Mouse (Mus musculus): ENCODE results near the gene Mogat1. TPM values are rescaled to one million over a fixed set of nuclear protein-coding genes. Genes with fewer than 3 reads are reported as not detected.
"Not testable (repeated sequence)": the region's sequence is repeated elsewhere in the genome, so short reads cannot be mapped to it uniquely, and the experiment has no call there.

Mogat1 gene
- polyA plus RNA-seq, 1 experiment from 2014 or later, result not detected

DNA sequence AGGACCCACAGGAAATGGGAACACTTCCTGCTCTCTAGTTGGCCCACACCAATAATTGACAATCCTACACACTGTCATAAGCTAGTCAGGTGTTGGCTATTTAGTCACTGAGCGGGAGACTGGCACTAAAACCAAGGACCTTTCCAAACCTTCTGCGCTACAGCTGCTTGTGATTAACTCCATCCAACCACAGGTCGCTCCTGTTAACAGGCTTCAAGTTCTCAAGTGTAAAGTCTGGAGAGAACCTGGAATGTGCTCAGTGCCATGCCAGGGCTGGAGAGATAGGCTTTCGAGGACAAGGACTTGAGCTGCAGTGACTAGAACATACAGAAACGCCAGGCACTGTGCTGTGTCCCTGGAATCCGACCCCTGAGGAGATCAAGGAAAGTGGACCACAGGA, 28.4 kb downstream of the Mogat1 start:
- Histone ChIP-seq H3K4me1 (peaks cover 5% of the 10 kb centered on the region; the same call in 1 of the 2 replicates), H3K27ac (no peak overlapping the region), H3K27me3 (peaks cover 4% of the 10 kb centered on the region; the same call in 1 of the 2 replicates), H3K9ac (no peak overlapping the region), H3K4me3 (replicated peaks) (no peak overlapping the region), H3K9me3 (0 out of 2 replicates have a peak, but pooled peaks cover 3% of the 10 kb centered on the region), H3K36me3 (replicated peaks) (no peaks in the 10 kb centered on the region), H3K4me2 (no peak overlapping the region)
- WGBS, result 74% methylated on average over 6 of the region's 6 CpGs
- ATAC-seq (ENCODE audit: low FRiP score), result no peak

GRCm38 (mm10) chr1:78543631-78544030, 32.8 kb downstream of the Mogat1 start:
- H3K4me1 ChIP-seq; H3K36me3 ChIP-seq (replicated peaks); H3K4me3 ChIP-seq (replicated peaks); H3K27me3 ChIP-seq; ATAC-seq (ENCODE audit: low FRiP score); H3K9me3 ChIP-seq; H3K4me2 ChIP-seq; H3K9ac ChIP-seq; H3K27ac ChIP-seq: not testable (repeated sequence)
- WGBS, result 71% methylated on average over 1 of the region's 1 CpGs

- Histone ChIP-seq H3K4me2 (no peak overlapping the region), H3K27ac (no peak overlapping the region), H3K9ac (no peak overlapping the region), H3K4me1 (peaks cover 5% of the 10 kb centered on the region), H3K36me3 (replicated peaks) (no peaks in the 10 kb centered on the region), H3K4me3 (replicated peaks) (no peak overlapping the region), H3K9me3 (0 out of 2 replicates have a peak, but pooled peaks cover 4% of the 10 kb centered on the region), H3K27me3 (no peaks in the 10 kb centered on the region)
- 87% methylated on average over 9 of the region's 9 CpGs for WGBS
- ATAC-seq (ENCODE audit: low FRiP score), result no peak
Measured at GRCm38 (mm10) chr1:78546258-78546657, 35.5 kb downstream of the Mogat1 start.

DNA sequence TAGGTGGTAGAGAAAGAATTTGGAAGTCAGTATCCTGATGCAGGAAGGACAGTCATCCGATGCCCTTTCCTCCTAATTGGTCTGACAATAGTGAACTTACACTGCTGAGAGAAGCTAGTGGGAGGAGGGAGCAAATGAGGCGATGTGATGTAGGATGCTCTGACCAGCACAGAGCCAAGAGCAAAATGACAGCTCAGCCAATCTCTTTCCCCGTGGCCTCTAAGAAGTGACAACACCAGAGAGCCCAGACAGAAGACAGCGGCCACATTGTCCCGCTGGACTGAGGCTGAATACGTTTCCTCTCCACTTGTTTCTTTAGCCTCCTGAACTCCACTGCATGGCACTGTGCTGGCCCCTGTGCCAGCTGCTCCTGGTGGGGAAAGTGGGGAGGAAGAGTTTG, 38.2 kb downstream of the Mogat1 start:
- Histone ChIP-seq H3K36me3 (replicated peaks) (no peaks in the 10 kb centered on the region), H3K9ac (no peak overlapping the region), H3K4me2 (no peak overlapping the region), H3K4me1 (peaks cover 5% of the 10 kb centered on the region), H3K4me3 (replicated peaks) (no peak overlapping the region), H3K9me3 (0 out of 2 replicates have a peak, but pooled peaks cover 2% of the 10 kb centered on the region), H3K27me3 (no peaks in the 10 kb centered on the region), H3K27ac (no peak overlapping the region)
- ATAC-seq (ENCODE audit: low FRiP score), result no peak
- 45% methylated on average over 6 of the region's 6 CpGs for WGBS

- Histone ChIP-seq H3K4me3 (replicated peaks) (no peak overlapping the region), H3K4me2 (no peak overlapping the region), H3K27me3 (no peaks in the 10 kb centered on the region), H3K36me3 (replicated peaks) (no peaks in the 10 kb centered on the region), H3K4me1 (peaks cover 2% of the 10 kb centered on the region), H3K9me3 (no peaks in the 10 kb centered on the region), H3K9ac (no peak overlapping the region), H3K27ac (no peak overlapping the region)
- ATAC-seq (ENCODE audit: low FRiP score), result no peak
- WGBS, result 83% methylated on average over 8 of the region's 8 CpGs
Measured at GRCm38 (mm10) chr1:78554012-78554666, 43.3 kb downstream of the Mogat1 start.

DNA sequence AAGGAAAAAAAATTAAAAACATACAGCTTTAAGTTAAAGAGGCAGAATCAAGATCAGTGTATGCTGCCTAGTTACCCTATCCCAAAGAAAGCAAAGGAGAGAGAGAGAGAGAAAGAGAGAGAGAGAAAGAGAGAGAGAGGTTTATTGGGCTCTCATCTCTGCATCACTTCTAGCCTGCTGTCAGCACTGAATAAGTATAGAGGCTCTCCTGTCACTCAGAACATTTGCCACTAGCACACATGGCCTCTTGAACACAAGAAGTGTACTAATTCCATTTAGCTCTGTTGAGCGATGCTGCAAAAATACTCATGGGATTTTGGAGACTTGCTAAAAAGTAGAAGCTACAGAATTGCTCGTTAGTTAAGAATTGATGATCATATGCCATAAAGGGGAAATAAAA, 56.2 kb downstream of the Mogat1 start:
- H3K4me1 ChIP-seq, result peaks cover 3% of the 10 kb centered on the region; the same call in 1 of the 2 replicates
- H3K4me3 ChIP-seq (replicated peaks), result no peak overlapping the region
- peaks cover 5% of the 10 kb centered on the region; the same call in 1 of the 2 replicates for H3K9me3 ChIP-seq
- WGBS, result 52% methylated on average over 2 of the region's 2 CpGs
- no peak overlapping the region for H3K9ac ChIP-seq
- H3K27me3 ChIP-seq, result peaks cover 10% of the 10 kb centered on the region
- ATAC-seq (ENCODE audit: low FRiP score), result no peak
- no peaks in the 10 kb centered on the region for H3K36me3 ChIP-seq (replicated peaks)
- no peak overlapping the region for H3K4me2 ChIP-seq
- H3K27ac ChIP-seq, result no peak overlapping the region

- Histone ChIP-seq H3K9ac (no peak overlapping the region), H3K4me1 (peaks cover 3% of the 10 kb centered on the region; the same call in 1 of the 2 replicates), H3K27me3 (peaks cover 10% of the 10 kb centered on the region), H3K4me3 (replicated peaks) (no peak overlapping the region), H3K36me3 (replicated peaks) (no peaks in the 10 kb centered on the region), H3K4me2 (no peak overlapping the region), H3K9me3 (peaks cover 5% of the 10 kb centered on the region; the same call in 1 of the 2 replicates), H3K27ac (no peak overlapping the region)
- ATAC-seq (ENCODE audit: low FRiP score), result no peak
- WGBS, result 8% methylated on average over 6 of the region's 6 CpGs
Measured at GRCm38 (mm10) chr1:78567421-78567820, 56.6 kb downstream of the Mogat1 start.

GRCm38 (mm10) chr1:78567834-78568507, 57.2 kb downstream of the Mogat1 start:
- H3K4me2 ChIP-seq, result no peak overlapping the region
- no peak overlapping the region for H3K27ac ChIP-seq
- ATAC-seq (ENCODE audit: low FRiP score), result no peak
- H3K36me3 ChIP-seq (replicated peaks), result no peaks in the 10 kb centered on the region
- WGBS, result 24% methylated on average over 8 of the region's 8 CpGs
- H3K4me1 ChIP-seq, result peaks cover 3% of the 10 kb centered on the region; the same call in 1 of the 2 replicates
- H3K27me3 ChIP-seq, result peaks cover 10% of the 10 kb centered on the region
- H3K4me3 ChIP-seq (replicated peaks), result no peak overlapping the region
- no peak overlapping the region for H3K9ac ChIP-seq
- H3K9me3 ChIP-seq, result peaks cover 5% of the 10 kb centered on the region; the same call in 1 of the 2 replicates

- ATAC-seq (ENCODE audit: low FRiP score), result no peak
- WGBS, result 76% methylated on average over 5 of the region's 5 CpGs
- Histone ChIP-seq H3K4me3 (replicated peaks) (no peak overlapping the region), H3K9me3 (peaks cover 5% of the 10 kb centered on the region; the same call in 1 of the 2 replicates), H3K27ac (no peak overlapping the region), H3K36me3 (replicated peaks) (no peaks in the 10 kb centered on the region), H3K4me1 (peaks cover 3% of the 10 kb centered on the region; the same call in 1 of the 2 replicates), H3K4me2 (no peak overlapping the region), H3K27me3 (peaks cover 10% of the 10 kb centered on the region), H3K9ac (no peak overlapping the region)
Measured at GRCm38 (mm10) chr1:78569617-78570016, 58.8 kb downstream of the Mogat1 start.

DNA sequence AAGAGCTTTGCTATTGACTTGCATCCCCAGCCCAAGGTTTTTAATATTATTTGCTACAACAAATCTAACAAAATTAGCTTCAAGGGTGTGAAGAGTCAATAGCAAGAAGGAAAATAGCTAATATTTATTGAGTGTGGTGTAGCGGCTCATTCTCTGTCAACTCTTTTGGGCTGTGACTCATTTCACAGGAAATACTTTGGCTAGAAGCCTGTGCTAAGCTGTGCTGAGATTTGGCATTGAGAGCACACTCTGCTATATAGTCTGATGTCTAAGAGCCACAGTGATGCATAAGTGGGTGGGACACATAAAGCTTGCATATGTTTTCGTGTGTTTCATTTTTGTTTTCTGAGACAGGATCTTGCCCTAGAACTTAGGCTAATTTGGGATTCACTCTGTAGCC, 74.3 kb downstream of the Mogat1 start:
- no peaks in the 10 kb centered on the region for H3K36me3 ChIP-seq (replicated peaks)
- no peak overlapping the region for H3K9ac ChIP-seq
- H3K4me2 ChIP-seq, result no peak overlapping the region
- peaks cover 4% of the 10 kb centered on the region; the same call in 1 of the 2 replicates for H3K4me1 ChIP-seq
- no peaks in the 10 kb centered on the region for H3K27me3 ChIP-seq
- H3K9me3 ChIP-seq, result no peaks in the 10 kb centered on the region
- H3K4me3 ChIP-seq (replicated peaks), result no peak overlapping the region
- 83% methylated on average over 2 of the region's 2 CpGs for WGBS
- no peak for ATAC-seq (ENCODE audit: low FRiP score)
- no peak overlapping the region for H3K27ac ChIP-seq

DNA sequence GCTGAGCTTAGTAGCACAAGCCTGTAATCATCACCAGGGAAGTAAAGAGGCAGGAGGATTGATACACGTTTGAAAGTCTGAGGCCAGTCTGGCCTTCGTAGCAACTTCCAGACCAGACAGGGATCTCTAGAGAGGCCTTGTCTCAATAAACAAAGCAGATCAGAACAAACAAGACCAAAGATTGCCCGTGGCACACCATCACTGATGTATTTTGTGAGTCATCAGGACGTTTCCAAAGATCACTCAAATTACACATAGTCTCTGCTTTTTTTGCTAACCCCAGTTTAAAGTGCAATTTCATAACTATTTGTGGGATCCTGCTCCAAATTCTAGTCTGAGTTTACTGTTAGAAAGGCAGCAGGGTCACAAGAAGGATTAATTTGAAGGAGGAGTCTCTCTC, 76.2 kb downstream of the Mogat1 start:
- no peak overlapping the region for H3K27ac ChIP-seq
- H3K4me3 ChIP-seq (replicated peaks), result no peak overlapping the region
- H3K27me3 ChIP-seq, result no peaks in the 10 kb centered on the region
- H3K4me2 ChIP-seq, result no peak overlapping the region
- H3K36me3 ChIP-seq (replicated peaks), result no peaks in the 10 kb centered on the region
- H3K9me3 ChIP-seq, result no peaks in the 10 kb centered on the region
- H3K4me1 ChIP-seq, result peaks cover 4% of the 10 kb centered on the region; the same call in 1 of the 2 replicates
- H3K9ac ChIP-seq, result no peak overlapping the region
- ATAC-seq (ENCODE audit: low FRiP score), result no peak
- WGBS, result 60% methylated on average over 4 of the region's 4 CpGs

All from forebrain, embryonic 12.5 days (tissue).